Mouse (Mus musculus): ENCODE results near the gene Gm13103. TPM values are rescaled to one million over a fixed set of nuclear protein-coding genes. Genes with fewer than 3 reads are reported as not detected.

The Gm13103 gene
- not detected for polyA plus RNA-seq (2014; fragmentation: Illumina TruSeq; extraction: RNeasy Lipid Tissue Mini Kit (QIAGEN cat#74804); ENCODE audit: low read depth, low replicate concordance)

DNA sequence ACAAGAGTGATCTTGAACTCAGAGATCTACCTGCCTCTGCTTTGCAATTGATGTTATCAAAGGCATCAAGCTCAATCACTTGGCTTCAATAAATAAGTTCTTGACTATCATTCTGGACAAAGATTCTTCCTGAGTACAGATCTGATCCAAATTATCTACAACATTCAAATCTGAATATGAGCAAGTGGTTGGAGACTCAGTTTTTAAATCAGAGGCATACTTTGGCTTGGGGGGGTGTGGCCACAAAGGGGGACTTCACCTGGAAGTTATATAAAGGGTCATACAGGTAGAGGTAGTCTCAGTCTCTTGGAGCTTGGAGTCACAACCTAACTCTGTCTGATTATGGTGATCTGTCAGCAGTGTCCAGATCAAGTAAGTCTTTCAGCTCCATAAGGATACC lies at the start of gene Gm13103:
TSS of gene Gm13103 (plus strand) at position 301 of the 400 bp plus-strand sequence.

GRCm38 (mm10) chr4:143815993-143816392 lies 30.3 kb upstream of the Gm13103 start, which contains the start of gene Gm13084:
TSS of gene Gm13084 (minus strand) at chr4:143816093.

GRCm38 (mm10) chr4:143900280-143900679 lies 54.0 kb downstream of the Gm13103 start, which contains the start of gene Pramef6:
TSS of gene Pramef6 (minus strand) at chr4:143900380.

Other genes with a start within 250 kb of the Gm13103 start
- not detected for gene Gm13083, start 231.5 kb upstream of the Gm13103 start, polyA plus RNA-seq (2014; fragmentation: Illumina TruSeq; extraction: RNeasy Lipid Tissue Mini Kit (QIAGEN cat#74804); ENCODE audit: low read depth, low replicate concordance)
- not detected for gene Gm13088, start 189.3 kb upstream of the Gm13103 start, polyA plus RNA-seq (2014; fragmentation: Illumina TruSeq; extraction: RNeasy Lipid Tissue Mini Kit (QIAGEN cat#74804); ENCODE audit: low read depth, low replicate concordance)
- not detected for gene Gm13089, start 143.8 kb upstream of the Gm13103 start, polyA plus RNA-seq (2014; fragmentation: Illumina TruSeq; extraction: RNeasy Lipid Tissue Mini Kit (QIAGEN cat#74804); ENCODE audit: low read depth, low replicate concordance)
- not detected for gene Gm13078, start 127.0 kb upstream of the Gm13103 start, polyA plus RNA-seq (2014; fragmentation: Illumina TruSeq; extraction: RNeasy Lipid Tissue Mini Kit (QIAGEN cat#74804); ENCODE audit: low read depth, low replicate concordance)
- not detected for gene Gm13023, start 57.1 kb upstream of the Gm13103 start, polyA plus RNA-seq (2014; fragmentation: Illumina TruSeq; extraction: RNeasy Lipid Tissue Mini Kit (QIAGEN cat#74804); ENCODE audit: low read depth, low replicate concordance)
- gene Gm13084, start 30.4 kb upstream of the Gm13103 start, polyA plus RNA-seq (2014; fragmentation: Illumina TruSeq; extraction: RNeasy Lipid Tissue Mini Kit (QIAGEN cat#74804); ENCODE audit: low read depth, low replicate concordance), result not detected
- gene Pramef6, start 53.9 kb downstream of the Gm13103 start, polyA plus RNA-seq (2014; fragmentation: Illumina TruSeq; extraction: RNeasy Lipid Tissue Mini Kit (QIAGEN cat#74804); ENCODE audit: low read depth, low replicate concordance), result not detected
- gene Pramef25, start 104.5 kb downstream of the Gm13103 start, polyA plus RNA-seq (2014; fragmentation: Illumina TruSeq; extraction: RNeasy Lipid Tissue Mini Kit (QIAGEN cat#74804); ENCODE audit: low read depth, low replicate concordance), result not detected
- gene Gm13101, start 120.5 kb downstream of the Gm13103 start, polyA plus RNA-seq (2014; fragmentation: Illumina TruSeq; extraction: RNeasy Lipid Tissue Mini Kit (QIAGEN cat#74804); ENCODE audit: low read depth, low replicate concordance), result not detected
- gene Pramef17, start 147.9 kb downstream of the Gm13103 start, polyA plus RNA-seq (2014; fragmentation: Illumina TruSeq; extraction: RNeasy Lipid Tissue Mini Kit (QIAGEN cat#74804); ENCODE audit: low read depth, low replicate concordance), result not detected
- gene Pramel4, start 212.6 kb downstream of the Gm13103 start, polyA plus RNA-seq (2014; fragmentation: Illumina TruSeq; extraction: RNeasy Lipid Tissue Mini Kit (QIAGEN cat#74804); ENCODE audit: low read depth, low replicate concordance), result not detected

All from adrenal gland, adult 10 weeks (tissue).